Mouse (Mus musculus): ENCODE measurements at regions not wholly inside any gene's neighbourhood (a gene's known extent, or its start where the extent isn't known, plus 50 kb on each side); places are given as distances from the start of the nearest gene placed in this dataset.

DNA sequence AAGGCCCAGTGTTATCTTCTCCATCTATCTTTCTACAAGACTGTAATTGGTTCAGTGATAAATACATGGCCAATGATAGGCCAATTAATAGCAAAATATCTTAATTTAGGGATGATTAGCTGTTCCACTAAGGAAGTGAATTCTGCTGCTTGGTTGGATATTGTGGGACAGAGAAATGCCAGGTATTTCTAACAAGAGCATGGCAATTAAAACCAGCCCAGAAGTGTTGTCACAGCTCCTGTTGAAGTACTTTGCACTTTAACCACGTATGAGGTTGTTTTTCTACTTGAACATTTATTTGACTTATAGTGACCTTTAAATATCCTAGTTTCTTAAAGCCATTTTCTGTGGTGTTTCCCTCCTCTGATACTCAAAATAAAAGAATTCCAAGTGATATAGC is 65.7 kb upstream of the Acsl4 start:
- no peak for ATAC-seq (replicated peaks; ENCODE audit: low FRiP score, poor library complexity, severe bottlenecking)

DNA sequence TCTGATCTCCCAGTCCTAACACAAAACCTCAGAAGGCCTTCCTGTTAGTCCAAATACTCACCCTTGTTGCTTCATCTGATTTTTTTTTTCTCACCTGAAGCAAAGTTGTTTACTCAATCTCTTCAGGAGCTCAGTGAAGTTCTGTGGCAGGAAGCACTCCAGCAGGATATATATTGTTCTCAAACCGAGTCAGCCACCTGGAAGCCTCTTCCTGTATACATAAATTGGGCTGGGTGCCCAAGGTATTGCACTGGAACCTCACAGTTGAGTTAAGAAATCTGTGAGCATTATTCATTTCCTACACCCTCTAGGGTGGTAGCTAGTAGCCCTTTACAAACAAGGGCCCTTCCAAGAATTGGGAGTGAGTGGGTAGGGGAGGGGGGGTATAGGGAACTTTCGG is 73.8 kb upstream of the Acsl4 start:
- no peak for ATAC-seq (replicated peaks; ENCODE audit: low FRiP score, poor library complexity, severe bottlenecking)

DNA sequence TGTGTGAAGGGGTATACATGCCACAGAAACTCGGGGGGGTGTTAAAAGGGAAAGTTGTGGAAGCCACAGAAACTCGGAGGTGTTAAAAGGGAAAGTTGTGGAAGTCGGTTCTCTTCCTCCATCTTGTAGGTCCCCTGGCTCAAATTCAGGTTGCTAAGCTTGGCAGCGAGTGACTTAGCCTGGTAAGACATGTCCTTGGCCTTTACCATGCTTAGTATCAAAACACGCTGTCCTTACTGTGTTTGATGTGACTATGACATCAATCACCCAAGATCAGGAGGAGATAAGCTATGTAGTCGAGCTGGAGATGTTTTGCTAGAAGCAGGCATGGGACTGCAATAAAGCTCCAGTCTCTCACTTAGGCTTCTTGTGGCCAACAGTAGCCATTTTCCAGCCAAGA is 74.4 kb upstream of the Acsl4 start:
- no peak for ATAC-seq (replicated peaks; ENCODE audit: low FRiP score, poor library complexity, severe bottlenecking)

DNA sequence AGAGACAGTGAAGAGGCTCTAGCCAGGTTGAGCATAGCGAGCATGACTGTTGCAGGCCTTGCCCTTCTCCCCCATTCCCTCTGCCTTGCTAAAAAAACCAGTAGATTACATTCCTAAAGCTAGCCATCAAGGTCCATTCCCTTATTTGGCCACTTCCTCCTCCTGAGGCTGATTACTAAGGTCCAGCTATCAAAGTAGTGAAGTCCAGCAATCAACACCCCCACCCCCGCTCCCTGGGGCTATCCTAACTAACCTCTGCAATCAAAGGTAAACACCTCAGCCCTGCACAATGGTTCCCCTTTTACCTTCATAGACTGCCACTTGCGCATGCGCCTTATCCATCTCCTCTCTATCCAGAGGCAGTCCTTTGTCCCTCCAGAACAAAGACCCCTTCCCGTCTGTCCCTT is 77.5 kb upstream of the Acsl4 start:
- ATAC-seq (replicated peaks; ENCODE audit: low FRiP score, poor library complexity, severe bottlenecking) = no peak

- ATAC-seq (replicated peaks; ENCODE audit: low FRiP score, poor library complexity, severe bottlenecking) = no peak
These were observed 78.1 kb upstream of the Acsl4 start for GRCm38 (mm10) chrX:142468388-142468787.

DNA sequence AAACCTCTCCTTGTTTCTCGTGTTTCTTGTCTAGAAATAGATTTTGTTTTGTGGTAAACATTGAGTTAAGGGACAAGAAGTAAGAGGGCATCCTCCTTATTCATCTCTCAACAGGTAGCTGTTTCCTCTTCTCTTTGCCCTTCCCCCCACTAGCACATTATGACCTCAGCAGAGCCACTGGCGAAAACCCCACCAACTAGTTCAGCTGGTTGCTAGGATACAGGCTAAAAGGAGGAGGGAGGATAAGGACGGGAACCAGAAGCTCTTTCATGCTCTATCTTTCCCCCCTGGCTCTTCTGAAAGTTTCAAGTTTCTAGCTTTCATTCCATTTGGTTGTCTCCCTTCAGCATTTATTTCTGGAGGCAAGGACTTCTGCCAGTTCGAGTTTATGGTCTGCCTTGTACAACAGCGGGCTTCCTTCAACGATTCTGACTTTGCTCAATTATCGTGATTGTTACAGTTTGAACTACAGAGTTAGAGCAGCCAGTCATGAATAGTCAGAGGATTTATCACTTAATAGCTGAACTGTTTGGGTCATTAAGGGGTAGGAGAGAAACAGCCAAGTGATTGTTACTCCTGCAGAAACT is 78.8 kb upstream of the Acsl4 start:
- no peak for ATAC-seq (replicated peaks; ENCODE audit: low FRiP score, poor library complexity, severe bottlenecking)

GRCm38 (mm10) chrX:142470083-142470482 is 79.7 kb upstream of the Acsl4 start:
- ATAC-seq (replicated peaks; ENCODE audit: low FRiP score, poor library complexity, severe bottlenecking) = no peak

- no peak for ATAC-seq (replicated peaks; ENCODE audit: low FRiP score, poor library complexity, severe bottlenecking)
These were observed 91.0 kb upstream of the Acsl4 start for GRCm38 (mm10) chrX:142481203-142481815.

DNA sequence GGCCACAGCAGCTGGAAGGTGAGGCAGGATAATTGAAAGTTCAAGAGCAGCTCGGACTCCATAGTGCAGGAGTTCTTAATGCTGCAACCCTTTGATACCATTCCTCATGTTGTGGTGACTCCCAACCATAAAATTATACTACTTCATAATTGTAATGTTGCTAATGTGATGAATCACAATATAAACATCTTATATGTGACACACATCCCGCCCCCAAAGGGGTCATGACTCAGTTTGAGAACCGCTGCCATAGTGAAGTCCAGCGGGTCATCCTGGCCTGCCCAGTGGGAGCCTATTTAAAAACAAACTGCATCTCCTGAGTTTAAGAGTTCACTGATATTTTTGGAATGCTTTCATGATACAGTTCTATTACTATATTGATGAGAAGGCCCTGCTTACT is 97.7 kb upstream of the Acsl4 start:
- ATAC-seq (replicated peaks; ENCODE audit: low FRiP score, poor library complexity, severe bottlenecking) = no peak

GRCm38 (mm10) chrX:142490093-142490717 is 99.9 kb upstream of the Acsl4 start:
- ATAC-seq (replicated peaks; ENCODE audit: low FRiP score, poor library complexity, severe bottlenecking) = no peak

GRCm38 (mm10) chrX:142501094-142501493 is 110.8 kb upstream of the Acsl4 start:
- no peak for ATAC-seq (replicated peaks; ENCODE audit: low FRiP score, poor library complexity, severe bottlenecking)

DNA sequence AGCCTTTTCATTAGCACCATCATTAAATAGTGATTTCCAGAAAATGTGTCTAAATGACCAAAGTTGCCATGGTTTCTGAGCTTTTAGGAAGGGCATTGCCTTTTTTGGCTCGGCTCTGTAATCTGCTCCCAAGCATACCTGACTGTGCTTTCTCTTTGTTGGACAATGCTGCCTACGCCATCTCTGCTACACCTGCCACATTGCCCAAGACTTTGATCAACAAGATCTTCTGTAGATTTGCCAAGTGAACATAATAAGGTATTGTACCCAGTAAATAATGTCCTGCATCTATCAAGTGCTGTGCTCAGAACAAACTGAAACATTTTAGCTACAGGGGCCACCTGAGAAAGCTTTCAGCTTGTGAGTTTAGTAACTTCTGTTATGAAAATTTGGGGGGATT is 114.6 kb upstream of the Acsl4 start:
- no peak for ATAC-seq (replicated peaks; ENCODE audit: low FRiP score, poor library complexity, severe bottlenecking)

- ATAC-seq (replicated peaks; ENCODE audit: low FRiP score, poor library complexity, severe bottlenecking) = no peak
These were observed 117.1 kb upstream of the Acsl4 start for GRCm38 (mm10) chrX:142507475-142507874.

DNA sequence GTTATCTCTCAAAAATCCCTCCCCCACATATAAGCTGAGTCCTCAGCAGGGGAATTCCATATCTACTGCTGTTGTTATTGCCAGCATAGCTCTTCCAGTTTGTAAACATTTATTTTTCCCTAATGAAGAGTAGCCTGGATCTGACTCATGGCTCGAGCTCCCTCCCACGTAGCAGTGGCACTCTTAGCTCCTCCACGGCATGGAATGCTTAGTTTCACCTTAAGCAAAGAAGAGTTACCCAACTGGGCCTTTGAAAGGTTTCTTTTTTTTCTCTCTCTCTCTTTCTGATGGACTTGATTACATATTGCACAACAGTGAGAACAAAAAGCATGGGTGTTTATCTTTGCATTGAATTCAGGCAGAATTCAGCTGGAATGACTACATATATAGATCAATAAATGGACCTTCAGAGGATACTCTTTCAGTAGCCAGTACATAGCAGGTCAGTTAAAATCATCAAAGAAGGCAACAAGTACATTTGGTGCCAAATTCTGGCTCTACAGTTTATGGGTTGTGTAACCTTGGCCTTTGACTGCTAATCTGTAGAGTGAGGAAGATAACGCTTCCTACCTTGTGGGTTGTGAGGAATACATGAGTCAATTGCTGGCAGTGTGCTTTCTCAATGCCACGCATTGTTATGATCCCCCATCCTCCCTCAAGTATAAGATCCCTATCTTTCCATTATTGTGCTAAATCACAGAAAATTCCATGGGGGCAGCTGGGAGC is 126.2 kb upstream of the Acsl4 start:
- no peak for ATAC-seq (replicated peaks; ENCODE audit: low FRiP score, poor library complexity, severe bottlenecking)

DNA sequence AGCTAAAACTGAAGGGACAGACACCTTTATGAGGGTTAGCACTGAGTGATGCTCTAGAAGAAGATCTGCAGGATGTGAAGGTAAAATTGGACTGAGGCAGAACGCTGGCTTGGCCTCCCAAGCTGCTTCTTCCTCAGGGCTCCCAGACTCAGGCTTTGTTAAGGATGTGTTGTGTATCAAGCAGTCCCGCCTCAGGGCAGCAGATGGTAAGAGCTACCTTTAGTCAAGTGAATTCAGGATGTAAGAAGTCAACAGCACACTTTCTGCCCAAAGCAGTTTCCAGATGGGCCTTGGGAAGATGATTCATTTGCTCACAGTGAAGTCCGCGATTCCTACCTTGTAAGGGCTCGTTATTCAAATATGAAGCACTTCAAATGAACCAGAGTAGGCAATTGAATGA is 126.9 kb upstream of the Acsl4 start:
- no peak for ATAC-seq (replicated peaks; ENCODE audit: low FRiP score, poor library complexity, severe bottlenecking)

DNA sequence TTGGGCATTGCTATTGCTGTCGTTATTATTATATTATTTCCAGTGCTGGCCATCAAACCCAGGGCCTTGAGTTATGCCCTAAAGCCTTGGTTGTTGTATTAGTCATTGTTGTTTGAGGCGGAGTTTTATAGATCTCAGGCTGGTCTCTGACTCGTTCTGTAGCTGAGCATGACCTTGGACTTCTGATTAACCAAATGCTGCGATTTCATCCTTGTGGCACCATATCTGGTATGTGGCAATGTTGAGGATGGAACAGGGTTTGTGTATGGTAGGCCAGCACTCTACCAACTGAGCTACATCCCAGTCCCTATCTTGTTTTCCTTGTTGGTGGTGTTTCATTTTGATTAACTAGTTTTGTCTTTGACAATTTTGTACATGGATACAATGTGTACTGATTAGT is 130.7 kb upstream of the Acsl4 start:
- ATAC-seq (replicated peaks; ENCODE audit: low FRiP score, poor library complexity, severe bottlenecking) = no peak

DNA sequence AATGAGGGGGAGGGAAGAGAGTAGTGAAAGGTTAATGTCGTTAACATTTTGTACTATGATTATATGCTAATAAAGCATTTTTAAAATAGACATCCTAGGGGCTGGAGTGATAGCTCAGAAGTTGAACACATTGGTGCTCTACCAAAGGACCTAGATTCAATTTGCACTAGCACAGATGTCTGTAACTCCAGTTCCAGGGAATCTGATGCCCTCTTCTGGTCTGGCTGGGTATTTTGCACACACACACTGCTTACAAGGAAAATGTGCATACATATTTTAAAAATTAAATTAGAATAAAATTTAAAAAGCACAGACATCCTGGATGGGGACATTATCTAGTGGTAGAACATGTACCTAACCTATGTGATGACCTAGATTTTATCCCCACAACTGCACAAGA is 136.6 kb upstream of the Acsl4 start:
- no peak for ATAC-seq (replicated peaks; ENCODE audit: low FRiP score, poor library complexity, severe bottlenecking)

DNA sequence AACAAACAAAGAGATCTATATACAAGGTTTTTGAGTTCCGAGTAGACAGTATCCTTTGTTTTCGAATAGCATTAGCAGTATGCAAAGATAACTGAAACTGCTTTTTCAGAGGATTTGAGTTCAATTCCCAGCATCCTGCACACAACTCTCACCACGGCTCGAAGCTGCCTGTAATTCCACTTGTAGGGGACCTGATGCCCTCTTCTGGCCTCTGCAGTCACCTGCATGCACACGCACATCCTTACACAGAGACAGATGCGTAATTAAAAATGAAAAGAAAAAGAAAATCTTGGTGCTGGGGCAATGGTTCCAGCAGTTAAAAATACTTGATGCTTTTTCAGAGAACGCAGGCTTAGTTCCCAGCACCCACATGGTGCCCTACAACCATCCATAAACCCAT is 139.6 kb upstream of the Acsl4 start:
- no peak for ATAC-seq (replicated peaks; ENCODE audit: low FRiP score, poor library complexity, severe bottlenecking)

DNA sequence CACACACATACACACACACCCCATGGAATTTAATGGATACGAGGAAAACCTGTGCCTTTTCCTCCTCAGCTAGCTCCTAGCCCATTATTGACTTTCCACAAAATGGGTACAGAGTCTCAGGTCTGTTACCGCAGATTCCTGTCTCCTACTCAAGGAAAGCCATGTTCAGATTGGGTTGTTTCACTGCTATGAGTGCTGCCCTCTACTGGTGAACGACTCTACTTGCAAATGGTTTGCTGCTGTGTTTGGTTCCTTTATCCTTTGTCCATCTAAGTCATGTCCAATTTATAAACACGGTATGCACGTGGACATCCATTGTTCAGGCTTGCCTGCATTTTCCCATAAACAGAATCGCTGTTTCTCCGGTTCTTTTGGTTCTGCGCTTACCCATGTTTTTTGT is 144.4 kb upstream of the Acsl4 start:
- no peak for ATAC-seq (replicated peaks; ENCODE audit: low FRiP score, poor library complexity, severe bottlenecking)

DNA sequence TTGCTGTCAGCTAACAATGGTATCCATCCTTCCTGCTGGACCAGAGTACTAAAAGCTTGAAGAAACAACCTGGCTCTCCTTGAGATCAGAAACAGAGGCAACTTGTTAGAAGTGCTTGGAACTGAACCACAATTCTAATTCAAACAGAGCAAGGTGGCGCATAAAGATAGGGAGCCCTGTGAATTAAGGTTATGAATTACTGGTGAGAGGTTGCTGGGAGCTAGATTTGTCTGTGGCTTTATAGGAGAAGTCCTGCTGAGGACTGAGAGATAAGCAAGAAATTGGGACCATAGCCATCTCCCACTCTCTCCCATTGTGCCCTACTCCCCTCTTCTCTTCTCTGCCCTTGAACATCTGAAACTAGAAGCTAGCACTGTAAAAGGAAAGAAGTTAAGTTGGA is 145.2 kb upstream of the Acsl4 start:
- ATAC-seq (replicated peaks; ENCODE audit: low FRiP score, poor library complexity, severe bottlenecking) = no peak

DNA sequence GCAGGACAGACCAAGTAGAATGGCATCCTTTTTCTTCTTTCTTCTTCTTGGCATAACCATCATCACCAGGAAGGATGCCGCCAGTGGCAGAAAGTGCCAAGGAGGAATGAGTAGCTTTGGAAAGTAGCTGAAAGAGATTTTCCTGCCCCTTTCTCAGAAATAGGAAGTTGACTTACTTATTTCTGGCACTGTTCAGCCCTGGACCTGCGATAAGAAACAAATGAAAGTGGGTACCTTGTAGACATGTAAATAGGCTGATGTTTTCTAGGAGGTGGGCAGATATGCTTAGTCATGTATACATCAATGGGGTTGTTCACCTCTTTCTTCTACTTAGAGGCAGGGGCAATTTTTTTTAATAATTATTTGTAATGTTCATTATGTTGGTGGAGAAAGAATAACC is 145.3 kb upstream of the Tmem164 start:
- no peak for ATAC-seq (replicated peaks; ENCODE audit: low FRiP score, poor library complexity, severe bottlenecking)
